Mouse (Mus musculus) ES-E14 (cell line): ENCODE measurements at regions not wholly inside any gene's neighbourhood (a gene's known extent, or its start where the extent isn't known, plus 50 kb on each side); places are given as distances from the start of the nearest gene placed in this dataset.

Experiments
- DNase-seq: peaks from one replicate; pipeline ENCODE4 v3.0.0-alpha.2; 2013; ENCODE audit warnings: low read depth, low spot score
- H3K27ac ChIP-seq: 2 replicates; pipeline ENCODE4 v1.5.1; 2012; ENCODE audit warnings: low read depth, mild to moderate bottlenecking, low read length, moderate library complexity, mixed read lengths; ENCODE audit not compliant: poor library complexity, insufficient read depth, severe bottlenecking
- H3K36me3 ChIP-seq: 2 replicates; pipeline ENCODE4 v1.6.1; 2012; ENCODE audit warnings: mild to moderate bottlenecking, low read length, moderate library complexity, mixed read lengths; ENCODE audit not compliant: control insufficient read depth, poor library complexity, insufficient read depth, severe bottlenecking
- H3K4me1 ChIP-seq, 2 experiments: fragments of 150-350 bp in 1 of 2; sonication (generic) in 1 of 2; 2 replicates each; pipeline ENCODE4 v1.6.1; 2012; ENCODE audit warnings: low read length in 2 of 2, mild to moderate bottlenecking in 1 of 2, mixed read lengths in 1 of 2; ENCODE audit not compliant: control insufficient read depth in 2 of 2, insufficient read depth in 2 of 2, poor library complexity in 1 of 2
- H3K4me3 ChIP-seq, 2 experiments: fragments of 150-350 bp in 1 of 2; sonication (generic) in 1 of 2; 2 replicates each; pipeline ENCODE4 v1.5.1; 2012; ENCODE audit warnings: low read length in 2 of 2, low read depth in 1 of 2, mild to moderate bottlenecking in 1 of 2, mixed read lengths in 1 of 2; ENCODE audit not compliant: insufficient read depth in 1 of 2, poor library complexity in 1 of 2, severe bottlenecking in 1 of 2
- H3K9ac ChIP-seq: 2 replicates; pipeline ENCODE4 v1.6.1; 2012; ENCODE audit warnings: low read depth, mild to moderate bottlenecking, low read length, mixed read lengths; ENCODE audit not compliant: poor library complexity, insufficient read depth, severe bottlenecking
- H3K9me3 ChIP-seq: fragments of 150-350 bp; sonication (generic); 2 replicates; pipeline ENCODE4 v1.6.1; 2012; ENCODE audit warnings: low read depth, mild to moderate bottlenecking, low read length; ENCODE audit not compliant: control insufficient read depth, insufficient read depth
- CHD2 ChIP-seq: IDR thresholded peaks from 2 replicates; pipeline ENCODE4 v1.6.1; 2014; ENCODE audit warnings: mild to moderate bottlenecking, low read depth, low read length, inconsistent platforms
- HCFC1 ChIP-seq: IDR thresholded peaks from 2 replicates; pipeline ENCODE4 v1.6.1; 2012; ENCODE audit warnings: low read length, inconsistent platforms, borderline replicate concordance; ENCODE audit not compliant: insufficient read depth
- MAFK ChIP-seq: IDR thresholded peaks from 2 replicates; pipeline ENCODE4 v1.6.1; 2014; ENCODE audit warnings: mild to moderate bottlenecking, low read depth, low read length, inconsistent platforms; ENCODE audit not compliant: insufficient read depth
- ZC3H11A ChIP-seq: IDR thresholded peaks from 2 replicates; pipeline ENCODE4 v1.6.1; 2012; ENCODE audit warnings: low read depth, mild to moderate bottlenecking, inconsistent platforms, low read length, borderline replicate concordance
- ZNF384 ChIP-seq: IDR thresholded peaks from 2 replicates; pipeline ENCODE4 v1.6.1; 2012; ENCODE audit warnings: low read depth, low read length, inconsistent platforms
- in situ Hi-C, 2 experiments: fragments of 600-800 bp; cut with MboI; formaldehyde crosslinking; loops; one replicate each; pipeline ENCODE4 v1.15.1; 2025; ENCODE audit warnings: low sequenced_read_pairs in 2 of 2, inconsistent platforms in 1 of 2; ENCODE audit not compliant: unreplicated experiment in 2 of 2

DNA sequence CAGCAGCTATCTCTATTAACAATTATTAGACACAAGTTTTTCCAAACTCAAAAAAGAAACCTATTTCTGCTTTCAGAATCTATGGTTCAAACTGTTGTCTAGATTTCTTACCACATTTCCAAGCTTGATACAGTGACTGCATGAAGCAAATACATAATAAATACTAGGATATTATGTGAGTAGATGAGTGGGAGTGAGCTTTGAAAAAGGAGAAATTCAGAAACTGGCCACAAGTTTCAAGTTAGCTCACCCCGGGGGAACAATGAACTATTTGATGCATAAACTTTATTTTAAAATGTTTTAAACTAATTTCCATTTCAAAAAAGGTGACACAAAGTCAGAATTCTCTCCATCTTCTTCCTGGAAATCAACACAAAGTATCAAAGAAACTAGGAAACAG is 114.3 kb downstream of the Kctd12 start:
- Histone ChIP-seq H3K27ac (no peak overlapping the region), H3K4me1 (no peaks in the 10 kb centered on the region), H3K9ac (no peak overlapping the region), H3K4me3 (no peak overlapping the region), H3K36me3 (no peaks in the 10 kb centered on the region), H3K9me3 (no peaks in the 10 kb centered on the region)
- TF ChIP-seq MAFK (no peak), ZNF384 (no peak), CHD2 (no peak), HCFC1 (no peak)
- no peak for DNase-seq
- in situ Hi-C loops, result no loop called here

DNA sequence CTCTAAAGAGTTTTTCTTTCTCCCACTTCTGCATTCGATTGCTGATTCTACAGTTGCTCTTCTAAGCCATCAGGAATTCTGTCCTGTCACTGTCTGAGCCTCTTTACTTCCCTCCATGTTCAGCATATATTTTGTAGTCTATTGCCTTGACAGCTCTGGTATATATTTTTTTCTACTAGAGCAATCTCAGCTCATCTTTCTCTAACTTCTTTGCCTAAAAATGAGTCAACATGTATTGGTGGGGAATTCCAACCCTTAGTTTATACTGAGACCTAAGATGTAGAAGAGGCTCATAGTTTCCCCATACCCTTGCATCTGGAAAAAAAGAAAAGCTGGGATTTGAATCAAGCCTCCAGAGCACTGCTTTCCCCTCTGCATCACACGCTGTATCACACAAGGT is 114.7 kb downstream of the Kctd12 start:
- no peak overlapping the region for H3K4me3 ChIP-seq
- H3K9me3 ChIP-seq, result no peaks in the 10 kb centered on the region
- H3K9ac ChIP-seq, result no peak overlapping the region
- H3K36me3 ChIP-seq, result no peaks in the 10 kb centered on the region
- no peak for TF ChIP-seq CHD2
- no peaks in the 10 kb centered on the region for H3K4me1 ChIP-seq
- in situ Hi-C loops, result no loop called here
- DNase-seq, result no peak
- no peak overlapping the region for H3K27ac ChIP-seq

DNA sequence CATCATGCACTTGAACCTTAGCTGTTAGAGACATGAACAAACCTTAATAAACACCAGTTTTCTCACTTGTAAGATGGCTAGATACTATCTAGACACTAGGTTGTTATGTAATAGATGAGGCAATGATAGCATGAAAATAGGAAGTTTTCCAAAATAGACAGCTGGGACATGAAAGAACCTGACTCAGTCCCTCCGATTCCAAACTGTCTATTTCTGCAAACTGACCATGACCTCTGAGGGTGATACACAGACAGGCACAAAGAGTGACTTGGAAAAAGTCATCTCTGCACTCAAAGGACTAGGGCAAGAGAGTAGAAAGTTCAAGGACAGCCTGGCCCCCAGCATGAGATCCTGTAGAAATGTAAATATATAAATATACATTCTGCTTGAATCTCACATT is 115.9 kb downstream of the Kctd12 start:
- no peaks in the 10 kb centered on the region for H3K9me3 ChIP-seq
- no peak for DNase-seq
- no peaks in the 10 kb centered on the region for H3K36me3 ChIP-seq
- no peak overlapping the region for H3K9ac ChIP-seq
- H3K27ac ChIP-seq, result no peak overlapping the region
- in situ Hi-C loops, result no loop called here
- no peak overlapping the region for H3K4me3 ChIP-seq
- no peaks in the 10 kb centered on the region for H3K4me1 ChIP-seq
- TF ChIP-seq HCFC1 (no peak), ZNF384 (no peak), ZC3H11A (no peak), CHD2 (no peak), MAFK (no peak)

DNA sequence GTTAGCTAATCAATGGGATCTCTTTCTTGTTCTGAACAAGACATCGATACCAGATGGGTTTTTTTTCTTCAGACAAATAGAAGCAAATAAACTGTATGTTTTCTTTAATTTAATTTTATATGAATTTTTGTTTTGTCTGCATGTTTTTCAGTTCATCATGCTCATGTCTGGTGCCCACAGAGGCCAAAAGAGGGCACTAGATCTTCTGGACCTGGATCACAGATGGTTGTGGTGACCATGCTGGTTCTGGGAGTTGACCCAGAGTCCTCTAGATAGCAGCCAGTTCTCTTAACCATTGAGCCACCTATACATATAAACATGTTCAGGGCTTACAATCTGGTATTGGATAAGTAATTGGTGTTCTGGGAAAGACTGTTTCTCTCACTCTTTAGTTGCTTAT is 120.7 kb downstream of the Kctd12 start:
- Histone ChIP-seq H3K9me3 (no peaks in the 10 kb centered on the region), H3K27ac (no peak overlapping the region), H3K4me1 (no peaks in the 10 kb centered on the region), H3K4me3 (no peak overlapping the region), H3K9ac (no peak overlapping the region), H3K36me3 (no peaks in the 10 kb centered on the region)
- in situ Hi-C loops, result no loop called here
- DNase-seq, result no peak
- TF ChIP-seq CHD2 (no peak), ZNF384 (no peak), MAFK (no peak), HCFC1 (no peak), ZC3H11A (no peak)

DNA sequence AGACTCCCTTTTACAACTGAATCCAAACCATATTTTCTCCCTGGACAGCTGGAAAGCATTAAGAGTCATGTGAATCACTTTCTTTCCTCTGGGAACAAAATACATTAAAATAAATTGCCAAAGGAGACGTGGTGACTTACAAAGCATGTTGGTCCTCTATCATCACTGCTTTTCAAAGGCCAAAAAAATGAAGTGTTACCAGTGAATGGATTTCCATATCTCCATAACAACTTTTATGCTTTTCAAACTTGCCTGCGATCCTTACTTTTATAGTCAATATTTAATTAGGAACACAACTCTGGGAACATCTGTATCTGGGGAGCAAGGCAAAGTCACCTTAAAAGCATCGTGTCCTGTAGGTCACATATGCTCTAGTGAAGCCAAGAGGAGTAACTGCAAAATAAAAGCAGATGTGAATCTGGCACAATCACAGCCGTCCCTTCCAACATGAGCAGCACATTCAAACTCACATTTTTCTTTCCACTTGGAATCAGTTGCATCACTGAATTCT is 123.0 kb downstream of the Kctd12 start:
- Histone ChIP-seq H3K4me1 (no peaks in the 10 kb centered on the region), H3K9ac (no peak overlapping the region), H3K27ac (no peak overlapping the region), H3K4me3 (no peak overlapping the region), H3K36me3 (no peaks in the 10 kb centered on the region), H3K9me3 (no peaks in the 10 kb centered on the region)
- no peak for TF ChIP-seq MAFK
- TF ChIP-seq ZNF384, result no peak
- TF ChIP-seq CHD2, result no peak
- no peak for TF ChIP-seq ZC3H11A
- no peak for TF ChIP-seq HCFC1
- DNase-seq, result no peak
- in situ Hi-C loops, result no loop called here
